Mouse (Mus musculus): ENCODE results near the gene Aldh1l1. TPM values are rescaled to one million over a fixed set of nuclear protein-coding genes. Genes with fewer than 3 reads are reported as not detected.

Aldh1l1 gene
- total and polyA plus RNA-seq, 3 experiments = 0.05 TPM; not detected in 2

- TF ChIP-seq POLR2AphosphoS5 (IDR thresholded peaks at IDR 0.05; ENCODE audit: insufficient replicate concordance, low read depth, low read length) (no peak), TAL1 (conservative IDR thresholded peaks at IDR 0.05; ENCODE audit: low read depth, low read length) (no peak), GATA1 (IDR thresholded peaks at IDR 0.05; ENCODE audit: borderline replicate concordance, low read length) (no peak), GATA2 (IDR thresholded peaks at IDR 0.05; ENCODE audit: borderline replicate concordance, low read depth, low read length) (no peak), CTCF (IDR thresholded peaks at IDR 0.05; ENCODE audit: low read depth, low read length) (no peak)
- H3K4me3 ChIP-seq (ENCODE audit: low read depth, low read length) = no peak overlapping the region
- DNase-seq (ENCODE audit: low spot score) (no peak), ATAC-seq (ENCODE audit: extremely low read depth, insufficient number of reproducible peaks, low FRiP score, poor library complexity, severe bottlenecking) (no peak)
- H3K36me3 ChIP-seq (replicated peaks) = no peaks in the 10 kb centered on the region
- no peaks in the 10 kb centered on the region for H3K4me1 ChIP-seq (ENCODE audit: insufficient read depth, low read depth, low read length)
- no peaks in the 10 kb centered on the region for H3K9me3 ChIP-seq (replicated peaks)
- peaks cover 7% of the 10 kb centered on the region; the same call in 1 of the 2 replicates for H3K27me3 ChIP-seq (ENCODE audit: insufficient read depth, low read length)
These were observed 8.3 kb downstream of the Aldh1l1 start for GRCm38 (mm10) chr6:90494566-90494965.

GRCm38 (mm10) chr6:90495282-90495912 lies 9.2 kb downstream of the Aldh1l1 start:
- TF ChIP-seq CTCF (IDR thresholded peaks at IDR 0.05; ENCODE audit: low read depth, low read length) = no peak
- no peak for TF ChIP-seq GATA2 (IDR thresholded peaks at IDR 0.05; ENCODE audit: borderline replicate concordance, low read depth, low read length)
- no peak for TF ChIP-seq TAL1 (conservative IDR thresholded peaks at IDR 0.05; ENCODE audit: low read depth, low read length)
- TF ChIP-seq POLR2AphosphoS5 (IDR thresholded peaks at IDR 0.05; ENCODE audit: insufficient replicate concordance, low read depth, low read length) = no peak
- no peak for TF ChIP-seq GATA1 (IDR thresholded peaks at IDR 0.05; ENCODE audit: borderline replicate concordance, low read length)
- ATAC-seq (ENCODE audit: extremely low read depth, insufficient number of reproducible peaks, low FRiP score, poor library complexity, severe bottlenecking) = no peak

GRCm38 (mm10) chr6:90496217-90496616 lies 10.0 kb downstream of the Aldh1l1 start:
- Histone ChIP-seq H3K36me3 (replicated peaks) (no peaks in the 10 kb centered on the region), H3K4me3 (ENCODE audit: low read depth, low read length) (no peak overlapping the region), H3K4me1 (ENCODE audit: insufficient read depth, low read depth, low read length) (no peaks in the 10 kb centered on the region), H3K27me3 (ENCODE audit: insufficient read depth, low read length) (peaks cover 11% of the 10 kb centered on the region; the same call in 1 of the 2 replicates), H3K9me3 (replicated peaks) (no peaks in the 10 kb centered on the region)
- DNase-seq (ENCODE audit: low spot score) (no peak), ATAC-seq (ENCODE audit: extremely low read depth, insufficient number of reproducible peaks, low FRiP score, poor library complexity, severe bottlenecking) (no peak)
- TF ChIP-seq GATA1 (IDR thresholded peaks at IDR 0.05; ENCODE audit: borderline replicate concordance, low read length) (no peak), CTCF (IDR thresholded peaks at IDR 0.05; ENCODE audit: low read depth, low read length) (no peak), GATA2 (IDR thresholded peaks at IDR 0.05; ENCODE audit: borderline replicate concordance, low read depth, low read length) (no peak), POLR2AphosphoS5 (IDR thresholded peaks at IDR 0.05; ENCODE audit: insufficient replicate concordance, low read depth, low read length) (no peak), TAL1 (conservative IDR thresholded peaks at IDR 0.05; ENCODE audit: low read depth, low read length) (no peak)

More at GRCm38 (mm10) chr6:90495282-90495912, 9.2 kb downstream of the Aldh1l1 start:
- H3K36me3 ChIP-seq (replicated peaks) = no peaks in the 10 kb centered on the region
- peaks cover 7% of the 10 kb centered on the region; the same call in 1 of the 2 replicates for H3K27me3 ChIP-seq (ENCODE audit: insufficient read depth, low read length)
- DNase-seq (ENCODE audit: low spot score) = no peak
- no peaks in the 10 kb centered on the region for H3K9me3 ChIP-seq (replicated peaks)
- H3K4me1 ChIP-seq (ENCODE audit: insufficient read depth, low read depth, low read length) = no peaks in the 10 kb centered on the region
- H3K4me3 ChIP-seq (ENCODE audit: low read depth, low read length) = no peak overlapping the region

GRCm38 (mm10) chr6:90499509-90499908 lies 13.3 kb downstream of the Aldh1l1 start:
- Histone ChIP-seq H3K27me3 (ENCODE audit: insufficient read depth, low read length) (0 out of 2 replicates have a peak, but pooled peaks cover 7% of the 10 kb centered on the region), H3K4me3 (ENCODE audit: low read depth, low read length) (no peak overlapping the region), H3K4me1 (ENCODE audit: insufficient read depth, low read depth, low read length) (no peaks in the 10 kb centered on the region), H3K36me3 (replicated peaks) (no peaks in the 10 kb centered on the region), H3K9me3 (replicated peaks) (no peaks in the 10 kb centered on the region)
- no peak for TF ChIP-seq GATA1 (IDR thresholded peaks at IDR 0.05; ENCODE audit: borderline replicate concordance, low read length)
- no peak for TF ChIP-seq CTCF (IDR thresholded peaks at IDR 0.05; ENCODE audit: low read depth, low read length)
- no peak for TF ChIP-seq GATA2 (IDR thresholded peaks at IDR 0.05; ENCODE audit: borderline replicate concordance, low read depth, low read length)
- TF ChIP-seq TAL1 (conservative IDR thresholded peaks at IDR 0.05; ENCODE audit: low read depth, low read length) = no peak
- no peak for TF ChIP-seq POLR2AphosphoS5 (IDR thresholded peaks at IDR 0.05; ENCODE audit: insufficient replicate concordance, low read depth, low read length)
- DNase-seq (ENCODE audit: low spot score) = no peak
- ATAC-seq (ENCODE audit: extremely low read depth, insufficient number of reproducible peaks, low FRiP score, poor library complexity, severe bottlenecking) = no peak

- no peaks in the 10 kb centered on the region for H3K9me3 ChIP-seq (replicated peaks)
- H3K36me3 ChIP-seq (replicated peaks) = no peaks in the 10 kb centered on the region
- no peaks in the 10 kb centered on the region for H3K4me1 ChIP-seq (ENCODE audit: insufficient read depth, low read depth, low read length)
- DNase-seq (ENCODE audit: low spot score) (no peak), ATAC-seq (ENCODE audit: extremely low read depth, insufficient number of reproducible peaks, low FRiP score, poor library complexity, severe bottlenecking) (no peak)
- no peak for TF ChIP-seq CTCF (IDR thresholded peaks at IDR 0.05; ENCODE audit: low read depth, low read length)
- TF ChIP-seq TAL1 (conservative IDR thresholded peaks at IDR 0.05; ENCODE audit: low read depth, low read length) = no peak
- no peak for TF ChIP-seq GATA1 (IDR thresholded peaks at IDR 0.05; ENCODE audit: borderline replicate concordance, low read length)
- no peak for TF ChIP-seq POLR2AphosphoS5 (IDR thresholded peaks at IDR 0.05; ENCODE audit: insufficient replicate concordance, low read depth, low read length)
- no peak overlapping the region for H3K4me3 ChIP-seq (ENCODE audit: low read depth, low read length)
- peaks cover 9% of the 10 kb centered on the region for H3K27me3 ChIP-seq (ENCODE audit: insufficient read depth, low read length)
These were observed 15.2 kb downstream of the Aldh1l1 start for GRCm38 (mm10) chr6:90501222-90501940.

- H3K9me3 ChIP-seq (replicated peaks) = no peaks in the 10 kb centered on the region
- H3K36me3 ChIP-seq (replicated peaks) = no peaks in the 10 kb centered on the region
- no peaks in the 10 kb centered on the region for H3K4me1 ChIP-seq (ENCODE audit: insufficient read depth, low read depth, low read length)
- peaks cover 12% of the 10 kb centered on the region for H3K27me3 ChIP-seq (ENCODE audit: insufficient read depth, low read length)
- TF ChIP-seq TAL1 (conservative IDR thresholded peaks at IDR 0.05; ENCODE audit: low read depth, low read length) (no peak), POLR2AphosphoS5 (IDR thresholded peaks at IDR 0.05; ENCODE audit: insufficient replicate concordance, low read depth, low read length) (no peak), CTCF (IDR thresholded peaks at IDR 0.05; ENCODE audit: low read depth, low read length) (no peak), GATA1 (IDR thresholded peaks at IDR 0.05; ENCODE audit: borderline replicate concordance, low read length) (no peak), GATA2 (IDR thresholded peaks at IDR 0.05; ENCODE audit: borderline replicate concordance, low read depth, low read length) (no peak)
- ATAC-seq (ENCODE audit: extremely low read depth, insufficient number of reproducible peaks, low FRiP score, poor library complexity, severe bottlenecking) (no peak), DNase-seq (ENCODE audit: low spot score) (no peak)
- H3K4me3 ChIP-seq (ENCODE audit: low read depth, low read length) = no peak overlapping the region
These were observed 19.7 kb downstream of the Aldh1l1 start for GRCm38 (mm10) chr6:90505906-90506305.

All from G1E (cell line).